Mouse (Mus musculus) heart, postnatal 0 days (tissue): Measurements from ENCODE around the gene Tmsb10.

Experiments used
- CTCF ChIP-seq: IDR thresholded peaks from 2 replicates; pipeline ENCODE4 v1.5.1; 2016; ENCODE audit warnings: antibody characterized with exemption, control low read depth, low read depth
- EP300 ChIP-seq: IDR thresholded peaks from 2 replicates; pipeline ENCODE4 v1.6.1; 2016; ENCODE audit warnings: antibody characterized with exemption, low read depth

DNA sequence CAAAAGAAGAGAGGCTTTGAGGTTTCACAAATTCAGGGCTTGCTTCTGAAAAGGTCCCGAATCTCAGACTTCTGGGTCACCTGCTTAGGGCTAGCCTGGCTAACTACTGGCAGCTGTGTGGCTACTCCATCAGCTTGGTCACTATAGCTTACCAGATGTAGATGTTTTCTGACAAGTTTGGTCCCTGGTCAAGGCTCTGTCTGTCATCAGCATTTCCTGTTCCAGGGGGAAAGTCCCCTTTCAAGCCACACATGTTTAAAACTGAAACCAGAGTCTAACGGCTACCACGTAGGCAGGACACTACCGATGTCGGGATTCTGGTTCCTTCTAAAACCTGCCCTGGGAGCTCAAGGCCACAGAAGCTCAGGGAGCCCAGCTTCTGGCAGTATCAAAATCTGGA lies 20.7 kb downstream of the Tmsb10 start:
- TF ChIP-seq EP300 (no peak), CTCF (no peak)
